Mouse (Mus musculus) gastrocnemius, postnatal 36 days (tissue): ENCODE results near the gene Cir1. TPM values are rescaled to one million over a fixed set of nuclear protein-coding genes. Genes with fewer than 3 reads are reported as not detected.

Experiments used
- DNase-seq, 2 experiments: peaks; one replicate each; pipeline ENCODE4 v3.0.0; 2022
- intact Hi-C: fragments of 180-260 bp; cut with DNase I; formaldehyde crosslinking; loops from one replicate; pipeline ENCODE4 v1.15.1; 2025
- total RNA-seq, 2 experiments: library from RNA; stranded (reverse); gene quantifications; 2 replicates each; pipeline ENCODE4 v1.2.3; 2021

Gene Cir1
- total RNA-seq, 2 experiments from 2014 or later = 10.1 to 12.8 TPM

DNA sequence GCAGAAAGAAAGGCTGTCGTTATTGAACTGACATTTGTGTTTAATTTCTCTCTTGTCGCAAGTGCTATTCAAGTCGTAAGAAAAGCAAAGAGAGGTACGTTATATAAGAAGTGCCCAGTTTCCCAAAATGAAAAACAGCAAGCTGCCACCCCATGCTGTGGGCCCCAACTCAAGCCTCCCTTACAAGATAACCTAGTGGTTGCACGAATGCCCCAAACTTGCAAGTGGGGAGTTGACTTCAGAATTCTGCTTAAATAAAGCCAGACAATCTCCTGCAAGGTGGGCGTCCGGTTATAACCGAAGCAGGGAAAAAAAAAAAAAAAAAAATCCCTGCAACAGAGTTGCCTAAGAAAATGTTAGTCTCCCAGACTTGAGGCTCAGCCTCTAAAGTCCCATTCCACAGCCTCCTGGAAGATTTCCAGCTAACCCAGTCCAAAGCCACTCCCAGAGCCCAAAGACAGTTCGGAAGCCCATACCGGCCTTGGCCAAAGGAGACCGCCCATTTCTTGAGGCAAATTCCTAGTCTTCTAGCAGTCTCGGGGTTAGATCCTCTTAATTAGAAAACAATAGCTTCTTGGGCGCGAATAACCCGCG, 49.2 kb downstream of the Cir1 start:
- DNase-seq = no peak
- intact Hi-C loops = no loop called here

DNA sequence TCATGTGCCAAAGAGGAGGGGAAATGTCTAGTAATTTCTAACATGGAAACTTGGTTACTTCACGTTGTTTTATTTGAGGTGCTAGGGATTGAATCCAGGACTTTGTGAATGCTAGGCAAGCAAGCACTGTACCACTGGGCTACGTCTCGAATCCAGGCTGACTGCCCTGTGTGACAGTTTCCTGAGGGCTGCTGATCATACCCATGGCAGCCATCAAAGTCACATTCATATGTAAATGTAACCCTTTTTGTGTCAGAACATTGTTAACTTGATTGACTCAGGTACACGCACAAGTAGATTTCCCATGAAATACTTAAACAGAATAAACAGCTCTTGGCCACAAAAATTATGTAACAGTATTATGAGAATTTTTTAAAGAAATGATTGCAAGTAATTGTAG, 63.8 kb downstream of the Cir1 start:
- no peak for DNase-seq
- intact Hi-C loops = no loop called here

DNA sequence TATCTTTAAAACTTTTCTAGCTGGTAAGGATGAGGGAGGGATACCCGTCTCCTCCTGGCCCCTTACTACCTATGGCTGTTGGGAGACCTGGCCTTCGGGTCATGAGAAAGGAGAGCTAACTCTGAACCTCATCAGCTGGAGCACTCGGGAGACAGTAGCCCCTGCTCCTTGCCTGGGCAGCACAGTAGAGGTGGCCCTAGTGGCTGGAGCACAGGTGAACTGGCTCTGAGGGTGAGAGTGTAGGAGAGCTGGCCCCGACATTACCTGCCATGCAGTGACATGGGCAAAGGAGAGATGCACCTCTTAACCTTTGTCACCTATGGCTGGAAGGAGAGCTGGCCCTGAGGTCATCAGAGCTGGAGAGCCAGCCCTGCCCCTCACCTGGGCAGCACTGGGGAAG, 71.2 kb downstream of the Cir1 start:
- DNase-seq = no peak
- intact Hi-C loops = no loop called here

Other genes with a start within 250 kb of the Cir1 start
- 10 to 100 TPM; 57.5 to 59.7 TPM for gene Ola1, start 93.8 kb downstream of the Cir1 start, total RNA-seq
- not detected for gene Sp9, start 40.8 kb downstream of the Cir1 start, total RNA-seq
- 10 to 100 TPM; 36.5 to 38.0 TPM for gene Scrn3, start 100 bp downstream of the Cir1 start, total RNA-seq
- 10 to 100 TPM; 11.7 to 13.7 TPM for gene Gpr155, start 73.9 kb upstream of the Cir1 start, total RNA-seq
- gene Wipf1, start 217.0 kb upstream of the Cir1 start, total RNA-seq = 1 to 10 TPM; 9.7 to 9.8 TPM